In the genomic region with DNA sequence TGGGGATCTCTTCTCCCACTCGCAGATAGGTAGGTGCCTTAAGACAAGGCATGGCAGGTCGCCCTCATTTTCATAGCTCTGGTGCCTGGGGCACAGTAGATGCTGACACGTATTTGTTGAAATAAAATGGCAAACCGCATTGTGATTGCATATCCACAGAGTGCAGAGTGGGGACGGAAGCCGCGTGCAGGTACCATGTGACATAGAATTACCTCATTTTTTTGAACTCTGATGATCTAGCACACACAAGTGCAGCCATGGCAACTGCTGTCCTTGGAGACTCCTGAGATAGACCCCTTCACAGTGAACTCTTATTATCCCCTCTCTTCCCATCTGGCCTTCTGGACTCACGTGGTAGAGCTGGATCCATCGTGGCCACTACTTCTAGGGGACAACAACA, we compare ENCODE assay signal across 25 mouse cellular contexts.
"Had no signal": no experiment of that assay in that cellular context is flagged by ENCODE, and none has a peak within 500 bp of the region (broad histone marks: within the 10 kb centered on the region; RNA-seq: fewer than 3 reads in every experiment).

No protein-coding gene starts in this region.

- H3K9ac ChIP-seq: heart, embryonic 13.5 days; heart, embryonic 15.5 days; hindbrain, embryonic 15.5 days; kidney, embryonic 15.5 days; limb, embryonic 12.5 days; limb, embryonic 15.5 days; liver, embryonic 12.5 days; liver, embryonic 14.5 days had no signal

- DNase-seq: gastrocnemius, postnatal 14 days; gastrocnemius, postnatal 36 days; heart, adult 11 months; heart, adult 2 months; heart, postnatal 14 days; heart, postnatal 36 days; kidney, adult 11 months; kidney, adult 2 months; kidney, adult 9 months; kidney, postnatal 14 days; kidney, postnatal 36 days; layer of hippocampus, adult 9-11 months; layer of hippocampus, postnatal 36 days; left cerebral cortex, postnatal 4 days had no signal

- H3K27me3 ChIP-seq: hindbrain, embryonic 15.5 days; kidney, embryonic 15.5 days; limb, embryonic 12.5 days; limb, embryonic 15.5 days; liver, embryonic 12.5 days had no signal

- H3K27ac ChIP-seq: heart, adult 2 months; heart, embryonic 13.5 days; heart, embryonic 15.5 days; hindbrain, embryonic 15.5 days; kidney, embryonic 15.5 days; kidney, postnatal 0 days; limb, embryonic 12.5 days; limb, embryonic 15.5 days; liver, embryonic 12.5 days; liver, embryonic 14.5 days had no signal

- H3K36me3 ChIP-seq: heart, embryonic 13.5 days; heart, embryonic 15.5 days; hindbrain, embryonic 15.5 days; kidney, embryonic 15.5 days; limb, embryonic 12.5 days; limb, embryonic 15.5 days; liver, embryonic 12.5 days had no signal

- H3K4me1 ChIP-seq: heart, embryonic 15.5 days; limb, embryonic 15.5 days; liver, embryonic 12.5 days had no signal

- ATAC-seq: intestine, embryonic 16.5 days; liver, embryonic 12.5 days had no signal

- H3K9me3 ChIP-seq: heart, embryonic 13.5 days; heart, embryonic 15.5 days; hindbrain, embryonic 15.5 days; kidney, embryonic 15.5 days; limb, embryonic 12.5 days; limb, embryonic 15.5 days; liver, embryonic 12.5 days had no signal

- H3K4me3 ChIP-seq: heart, adult 2 months; heart, embryonic 13.5 days; heart, embryonic 15.5 days; hindbrain, embryonic 15.5 days; kidney, embryonic 15.5 days; limb, embryonic 12.5 days; limb, embryonic 15.5 days; liver, embryonic 12.5 days had no signal

- H3K4me2 ChIP-seq: heart, embryonic 11.5 days; heart, embryonic 13.5 days; heart, embryonic 15.5 days; hindbrain, embryonic 15.5 days; kidney, embryonic 15.5 days; limb, embryonic 12.5 days; limb, embryonic 15.5 days; liver, embryonic 12.5 days had no signal
